Mouse (Mus musculus) urinary bladder, postnatal 36 days (tissue): ENCODE data around the gene Lrrk1.

Experiments used
- DNase-seq, 2 experiments: peaks; one replicate each; pipeline ENCODE4 v3.0.0; 2022; ENCODE audit warnings: low spot score in 2 of 2, mixed read lengths in 1 of 2

The Lrrk1 gene

GRCm38 (mm10) chr7:66384891-66385290, 3.3 kb downstream of the Lrrk1 start:
- no peak for DNase-seq

GRCm38 (mm10) chr7:66384213-66384612, 3.9 kb downstream of the Lrrk1 start:
- DNase-seq = no peak

- no peak for DNase-seq
Measured at GRCm38 (mm10) chr7:66376560-66376959, 11.6 kb downstream of the Lrrk1 start.

- no peak for DNase-seq
Measured at GRCm38 (mm10) chr7:66375736-66376135, 12.4 kb downstream of the Lrrk1 start.

GRCm38 (mm10) chr7:66373391-66373790, 14.8 kb downstream of the Lrrk1 start:
- DNase-seq = no peak

GRCm38 (mm10) chr7:66370970-66371369, 17.2 kb downstream of the Lrrk1 start:
- no peak for DNase-seq

- no peak for DNase-seq
Measured at GRCm38 (mm10) chr7:66369934-66370445, 18.2 kb downstream of the Lrrk1 start.

- no peak for DNase-seq
Measured at GRCm38 (mm10) chr7:66369071-66369933, 18.8 kb downstream of the Lrrk1 start.

GRCm38 (mm10) chr7:66365904-66366303, 22.2 kb downstream of the Lrrk1 start, which contains the start of gene Gm10974:
Gm10974 (plus strand) TSS chr7:66365905.
- no peak for DNase-seq

GRCm38 (mm10) chr7:66365411-66365810, 22.7 kb downstream of the Lrrk1 start:
- no peak for DNase-seq

GRCm38 (mm10) chr7:66364491-66364890, 23.7 kb downstream of the Lrrk1 start:
- DNase-seq = no peak

GRCm38 (mm10) chr7:66359044-66359443, 29.1 kb downstream of the Lrrk1 start:
- DNase-seq = no peak

GRCm38 (mm10) chr7:66358461-66358860, 29.7 kb downstream of the Lrrk1 start:
- DNase-seq = no peak

- no peak for DNase-seq
Measured at GRCm38 (mm10) chr7:66355791-66356522, 32.2 kb downstream of the Lrrk1 start.

- DNase-seq = no peak
Measured at GRCm38 (mm10) chr7:66354911-66355310, 33.2 kb downstream of the Lrrk1 start.

GRCm38 (mm10) chr7:66351074-66351473, 37.1 kb downstream of the Lrrk1 start:
- DNase-seq = no peak

GRCm38 (mm10) chr7:66349670-66350069, 38.5 kb downstream of the Lrrk1 start:
- DNase-seq = no peak

- DNase-seq = no peak
Measured at GRCm38 (mm10) chr7:66348588-66348987, 39.6 kb downstream of the Lrrk1 start.

- DNase-seq = no peak
Measured at GRCm38 (mm10) chr7:66346959-66347663, 41.0 kb downstream of the Lrrk1 start.

GRCm38 (mm10) chr7:66343307-66343706, 44.8 kb downstream of the Lrrk1 start:
- no peak for DNase-seq

- DNase-seq = no peak
Measured at GRCm38 (mm10) chr7:66342831-66343230, 45.3 kb downstream of the Lrrk1 start.

- DNase-seq = peak; percentile 64 to 71
Measured at GRCm38 (mm10) chr7:66342323-66342722, 45.8 kb downstream of the Lrrk1 start.
